Mouse (Mus musculus): ENCODE data around the gene Ddx19a. TPM values are rescaled to one million over a fixed set of nuclear protein-coding genes. Genes with fewer than 3 reads are reported as not detected.

Gene Ddx19a
- polyA plus RNA-seq (2012; ENCODE audit: low replicate concordance) = 13.8 and 28.3 TPM in 2 replicates

DNA sequence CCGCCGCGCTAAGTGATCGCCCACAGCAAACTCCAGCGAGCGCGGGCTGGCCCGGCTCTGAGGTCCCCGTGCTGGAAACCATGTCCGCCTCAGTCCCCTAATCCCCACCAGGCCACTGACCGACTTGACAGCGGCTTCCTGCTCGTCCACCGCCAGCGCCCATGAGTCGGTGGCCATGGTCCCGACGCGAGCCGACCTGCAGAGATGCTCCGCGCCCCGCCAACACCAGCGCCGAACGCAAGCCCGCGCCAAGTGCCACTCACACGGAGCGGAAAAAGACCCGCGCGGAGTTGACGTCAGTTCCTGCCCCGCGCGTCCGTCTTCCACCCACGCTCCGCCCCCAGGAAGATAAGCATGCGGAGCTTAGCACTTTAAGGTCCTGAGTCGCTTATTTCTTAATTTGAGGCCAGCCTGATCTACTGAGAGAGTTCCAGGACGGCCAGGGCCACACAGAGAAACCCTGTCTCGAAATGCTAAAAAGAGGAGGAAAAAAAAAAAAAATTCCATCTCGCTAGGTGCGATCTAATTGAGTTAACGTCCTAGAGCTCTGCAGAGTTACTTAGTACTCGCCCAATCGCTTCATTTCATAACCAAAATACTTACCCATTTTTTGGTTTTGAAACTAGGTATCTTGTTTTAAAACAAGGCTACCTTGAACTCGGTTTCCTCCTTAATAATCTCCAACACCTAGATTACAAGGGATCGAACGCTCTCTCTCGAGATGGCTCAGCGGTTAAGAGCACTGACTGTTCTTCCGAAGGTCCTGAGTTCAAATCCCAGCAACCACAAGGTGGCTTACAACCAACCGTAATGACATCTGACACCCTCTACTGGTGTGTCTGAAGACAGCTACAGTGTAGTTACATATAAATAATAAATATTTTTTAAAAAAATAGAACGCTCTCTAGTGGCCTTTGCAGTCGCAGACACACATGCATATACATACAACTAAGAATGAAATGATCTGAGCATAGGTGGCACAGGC, at the start of gene Ddx19a:
TSS of gene Ddx19a (minus strand) at position 254 of the 985 bp plus-strand sequence.

GRCm38 (mm10) chr8:111032916-111033315, 35.3 kb upstream of the Ddx19a start, which contains the start of gene Aars:
Aars (plus strand) TSS chr8:111033144.

GRCm38 (mm10) chr8:111031572-111031971, 34.0 kb upstream of the Ddx19a start, which contains the start of gene Ddx19b:
Ddx19b (minus strand) TSS chr8:111031751.

Other genes with a start within 250 kb of the Ddx19a start
- 0.78 and 0.98 TPM in 2 replicates for gene Il34, start 191.9 kb downstream of the Ddx19a start, polyA plus RNA-seq (2012; ENCODE audit: low replicate concordance)
- gene Cog4, start 151.2 kb downstream of the Ddx19a start, polyA plus RNA-seq (2012; ENCODE audit: low replicate concordance) = 13.2 and 17.4 TPM in 2 replicates
- gene Sf3b3, start 151.0 kb downstream of the Ddx19a start, polyA plus RNA-seq (2012; ENCODE audit: low replicate concordance) = 5.9 and 9.9 TPM in 2 replicates
- 9.1 and 14.1 TPM in 2 replicates for gene Fuk, start 95.3 kb downstream of the Ddx19a start, polyA plus RNA-seq (2012; ENCODE audit: low replicate concordance)
- gene St3gal2, start 77.9 kb downstream of the Ddx19a start, polyA plus RNA-seq (2012; ENCODE audit: low replicate concordance) = 30.8 and 31.2 TPM in 2 replicates
- gene Ddx19b, start 34.0 kb upstream of the Ddx19a start, polyA plus RNA-seq (2012; ENCODE audit: low replicate concordance) = 2.0 and 5.8 TPM in 2 replicates
- gene Aars, start 35.3 kb upstream of the Ddx19a start, polyA plus RNA-seq (2012; ENCODE audit: low replicate concordance) = 7.3 and 11.7 TPM in 2 replicates
- gene Exosc6, start 58.5 kb upstream of the Ddx19a start, polyA plus RNA-seq (2012; ENCODE audit: low replicate concordance) = 35.9 and 80.7 TPM in 2 replicates
- gene Clec18a, start 94.6 kb upstream of the Ddx19a start, polyA plus RNA-seq (2012; ENCODE audit: low replicate concordance) = not detected in 2 replicates
- gene Pdpr, start 96.8 kb upstream of the Ddx19a start, polyA plus RNA-seq (2012; ENCODE audit: low replicate concordance) = 11.7 and 17.7 TPM in 2 replicates

Data from hematopoietic multipotent progenitor cell, adult 10-12 weeks (in vitro differentiated cells).